Mouse (Mus musculus) cerebellum, postnatal 10 days (tissue): ENCODE measurements around the gene Tnni3k.

Experiments used
- DNase-seq, 2 experiments: peaks; one replicate each; pipeline ENCODE4 v3.0.0; 2021; ENCODE audit warnings: mixed read lengths in 2 of 2

Tnni3k gene

DNA sequence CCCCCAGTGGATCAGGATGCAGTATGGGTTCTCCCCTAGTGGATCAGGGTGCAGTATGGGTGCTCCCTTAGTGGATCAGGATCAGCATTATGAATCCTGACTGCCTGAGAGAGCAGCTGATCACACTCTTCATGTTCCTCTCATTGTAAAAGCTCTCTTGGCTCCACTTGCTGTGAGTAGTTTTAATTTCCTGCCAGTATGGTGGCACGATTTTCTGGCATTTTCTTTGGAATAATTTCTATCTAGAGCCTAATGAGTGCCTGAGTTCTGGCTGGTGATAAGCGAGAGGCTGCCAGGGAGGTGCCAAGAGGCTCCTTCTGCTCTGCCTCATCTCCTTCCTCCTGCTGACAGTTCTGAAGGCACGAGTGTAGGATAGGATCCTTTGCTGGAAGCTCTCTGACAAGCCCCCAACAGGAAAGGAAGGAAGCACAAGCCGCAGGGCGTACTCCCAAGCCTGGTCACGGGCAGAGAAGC, 109.5 kb downstream of the Tnni3k start:
- peak; percentile 64 to 69 for DNase-seq

DNA sequence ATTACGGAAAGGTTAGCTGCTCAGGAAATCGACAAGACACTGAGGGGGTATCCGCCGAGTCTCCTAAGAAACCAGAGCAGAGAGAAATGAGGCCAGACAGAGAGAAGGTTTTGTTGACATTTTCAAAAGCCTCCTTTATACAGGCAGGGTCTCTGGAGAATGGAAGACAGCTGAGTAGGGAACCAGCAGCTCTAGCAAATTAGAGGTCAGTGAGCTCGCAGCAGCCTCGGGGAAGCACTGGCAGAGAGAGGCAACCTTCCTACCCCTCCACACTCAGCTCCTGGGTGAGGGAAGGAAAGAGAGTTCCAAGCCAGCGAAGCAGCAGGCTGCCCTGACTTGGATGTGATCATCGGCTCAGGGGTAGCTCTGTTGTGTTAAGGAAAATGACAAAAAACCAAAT, 127.5 kb downstream of the Tnni3k start:
- peak in 1 of 2 experiments; percentile 13 for DNase-seq

DNA sequence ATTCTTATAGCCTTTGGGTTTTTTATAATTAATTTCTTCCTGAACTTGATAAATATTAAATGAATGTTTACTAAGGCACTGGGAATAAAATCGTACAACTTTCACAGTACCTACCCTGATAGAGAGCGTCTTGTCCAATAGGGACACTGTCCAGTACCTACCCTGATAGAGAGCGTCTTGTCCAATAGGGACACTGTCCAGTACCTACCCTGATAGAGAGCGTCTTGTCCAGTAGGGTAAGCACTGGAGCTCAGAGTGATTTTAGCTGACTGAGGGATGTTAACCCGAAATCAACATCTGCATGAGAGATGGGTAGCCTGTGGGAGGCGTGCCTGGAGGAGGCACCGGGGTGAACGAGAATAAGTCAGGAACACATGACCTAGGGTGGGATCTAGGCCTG, 130.3 kb downstream of the Tnni3k start:
- no peak for DNase-seq

DNA sequence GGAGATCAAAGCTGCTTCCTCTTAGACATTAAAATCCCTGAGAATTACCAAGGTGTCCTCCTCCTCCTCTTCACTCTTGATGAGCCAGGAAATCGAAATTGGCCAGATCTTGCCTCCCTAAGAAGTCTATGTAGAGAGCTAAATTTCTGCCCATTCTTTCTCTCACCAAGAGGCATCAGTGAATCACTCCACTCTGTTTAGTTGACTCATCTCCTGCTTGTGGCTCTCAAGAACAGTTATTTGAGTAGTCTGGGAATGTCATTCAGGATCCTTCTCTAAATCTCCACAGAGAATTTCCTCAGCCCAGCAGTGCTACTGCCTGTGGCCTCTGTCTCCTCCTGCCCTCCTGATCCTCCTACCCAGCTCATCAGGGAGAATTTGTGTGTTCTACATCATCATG, 139.6 kb downstream of the Tnni3k start:
- DNase-seq, result no peak

DNA sequence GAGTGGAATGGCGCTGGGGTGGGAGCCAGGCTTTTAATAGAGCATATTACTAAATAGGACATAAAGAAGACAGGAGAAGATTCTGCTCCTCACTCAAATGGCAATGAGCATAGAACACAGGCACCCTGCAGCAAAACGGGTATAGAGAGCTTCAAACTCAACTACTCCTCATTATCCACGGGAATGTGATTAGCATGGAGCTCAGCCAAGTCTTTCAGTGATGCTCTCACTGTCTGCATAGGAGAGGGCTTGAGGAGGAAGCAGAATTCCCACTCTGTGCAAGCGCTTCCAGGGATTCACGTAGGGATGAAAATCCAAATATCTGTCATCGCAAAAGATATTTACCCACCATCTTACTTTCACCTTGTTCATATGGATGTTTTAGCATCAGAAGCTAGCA, 141.6 kb downstream of the Tnni3k start:
- peak; percentile 44 to 48 for DNase-seq

DNA sequence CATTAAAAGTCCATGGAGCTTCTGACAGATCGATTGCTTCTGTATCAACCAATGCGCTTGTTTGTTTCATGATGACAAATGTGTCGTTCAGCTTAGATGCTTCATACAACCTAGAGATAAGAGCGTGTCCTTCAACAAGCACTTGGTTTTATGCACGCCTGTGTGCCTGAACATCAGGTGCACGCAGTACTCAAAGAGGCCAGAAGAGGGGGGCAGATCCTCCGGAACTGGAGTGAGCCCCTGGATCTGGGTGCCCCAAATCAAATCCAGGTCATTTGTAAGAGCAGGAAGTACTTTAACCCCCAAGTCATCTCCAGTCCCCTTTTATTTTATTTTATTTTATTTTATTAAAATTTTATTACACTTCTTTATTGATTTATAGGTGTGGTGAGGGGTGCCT, 158.5 kb downstream of the Tnni3k start:
- peak; percentile 60 to 70 for DNase-seq

DNA sequence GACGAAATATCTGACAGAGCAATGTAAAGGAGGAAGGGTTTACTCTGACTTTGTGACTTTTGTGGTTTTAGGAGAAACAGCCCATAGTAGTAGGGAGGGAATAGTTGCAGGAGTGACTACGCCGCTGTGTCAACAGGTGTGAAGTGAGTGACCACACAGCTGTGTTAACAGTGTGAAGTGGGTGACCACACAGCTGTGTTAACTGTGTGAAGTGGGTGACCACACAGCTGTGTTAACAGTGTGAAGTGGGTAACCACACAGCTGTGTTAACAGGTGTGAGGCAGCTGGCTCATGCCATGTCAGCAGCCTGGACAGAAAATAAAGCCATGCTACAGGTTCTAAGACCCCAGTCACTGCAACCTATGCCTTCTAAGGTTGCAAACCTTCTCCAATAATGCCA, 162.0 kb downstream of the Tnni3k start:
- no peak for DNase-seq

DNA sequence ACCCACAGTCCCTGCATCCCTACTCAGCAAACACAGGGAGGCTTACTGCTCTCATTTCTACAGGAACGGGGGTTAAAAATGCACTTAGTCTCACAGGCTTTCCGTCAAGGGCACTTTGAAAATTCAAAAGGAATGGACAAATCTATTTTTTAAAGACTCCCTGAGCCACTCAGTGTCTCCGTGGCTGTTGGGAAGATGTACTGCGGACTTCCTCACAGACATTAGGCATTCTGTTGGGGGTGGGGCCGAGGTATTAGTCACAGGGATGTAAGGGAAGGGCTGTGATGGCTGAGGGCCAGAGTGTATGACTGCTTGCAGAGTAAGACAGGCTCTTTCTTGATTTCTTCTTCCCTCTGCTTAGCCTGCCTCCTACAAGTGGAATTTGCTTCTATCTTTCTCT, 169.8 kb downstream of the Tnni3k start:
- peak; percentile 19 to 40 for DNase-seq

DNA sequence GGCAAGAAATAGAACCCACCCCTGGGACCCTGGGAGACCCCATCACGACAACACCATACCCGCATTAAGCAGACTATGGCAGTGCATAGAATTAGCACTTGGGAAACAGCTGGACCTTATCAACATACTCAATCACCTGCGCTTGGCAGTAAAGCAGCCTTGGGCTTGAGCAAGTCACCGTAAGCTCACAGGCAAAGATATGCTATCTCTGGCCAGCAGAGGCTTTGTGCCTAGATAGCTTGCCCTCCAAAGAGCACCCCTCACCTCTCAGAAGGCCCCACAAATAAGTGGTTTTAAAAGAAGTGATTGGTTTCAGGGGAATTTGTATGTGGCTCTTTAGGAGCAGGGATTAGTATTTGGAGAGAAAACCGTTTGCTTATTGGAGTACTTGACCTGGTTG, 170.2 kb downstream of the Tnni3k start:
- no peak for DNase-seq

DNA sequence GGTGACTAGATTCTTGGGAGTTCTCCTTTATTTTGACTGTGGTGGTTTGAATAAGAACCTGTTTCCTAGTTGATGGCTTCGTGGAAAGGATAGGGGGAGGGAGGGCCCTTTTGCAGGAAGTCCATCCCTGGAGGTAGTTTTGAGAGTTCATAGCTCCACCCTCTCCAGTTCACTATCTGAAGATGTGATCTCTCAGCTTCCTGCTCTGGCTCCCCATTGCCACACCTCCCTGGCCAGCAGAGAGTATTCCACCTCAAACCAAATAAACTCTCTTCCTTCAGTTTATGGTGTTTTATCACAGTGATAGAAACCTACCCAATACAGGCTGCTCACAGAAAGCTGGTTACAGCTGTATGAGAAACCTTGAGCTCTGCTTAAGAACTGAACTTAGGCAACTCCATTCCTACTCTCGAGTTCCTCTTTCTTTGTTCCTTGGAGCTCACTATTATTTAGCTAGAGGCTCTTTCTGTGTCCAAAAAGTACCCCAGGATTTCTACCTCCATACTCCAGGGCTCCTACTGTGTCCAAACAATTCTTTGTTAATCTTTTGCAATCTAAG, 173.7 kb downstream of the Tnni3k start:
- DNase-seq, result no peak

DNA sequence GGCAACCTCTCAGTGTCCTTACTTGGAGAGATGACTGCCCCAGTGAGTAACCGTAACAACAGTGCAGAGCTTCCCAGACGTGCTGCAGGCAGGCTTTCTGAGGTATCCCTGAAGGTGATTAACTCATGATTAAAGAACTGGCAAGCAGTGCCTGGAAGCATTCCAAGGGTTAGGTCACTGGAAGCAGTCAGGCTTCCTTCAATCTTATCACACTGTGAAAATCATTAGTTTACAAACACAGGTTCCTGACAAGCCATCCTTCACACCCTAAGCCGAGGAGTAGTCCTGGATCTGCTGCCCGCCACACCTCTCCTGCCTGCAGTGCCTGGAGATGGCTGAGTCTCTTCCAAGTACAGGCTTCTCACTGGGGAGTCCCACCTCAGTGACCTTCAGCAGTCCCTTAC, 174.7 kb downstream of the Tnni3k start:
- DNase-seq, result peak; percentile 48 to 58

DNA sequence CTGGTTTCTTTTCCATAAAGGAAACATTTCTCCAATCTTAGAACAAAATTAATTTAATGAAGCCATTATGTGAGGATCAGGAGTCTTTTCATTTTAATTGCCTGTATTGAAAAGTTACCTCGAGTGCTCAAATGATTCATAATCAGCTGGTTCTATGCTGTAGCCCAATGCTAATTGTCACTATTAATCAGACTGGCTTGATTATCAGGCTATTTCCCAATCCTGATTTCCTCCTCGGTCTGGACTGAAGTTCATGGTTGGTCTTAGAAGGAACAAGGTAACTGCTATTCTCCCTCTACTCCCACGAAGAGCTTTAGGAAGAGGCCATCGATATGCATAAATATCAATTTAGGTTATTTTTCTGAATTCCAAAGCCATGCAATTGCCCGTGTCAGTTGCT, 175.1 kb downstream of the Tnni3k start:
- DNase-seq, result no peak

DNA sequence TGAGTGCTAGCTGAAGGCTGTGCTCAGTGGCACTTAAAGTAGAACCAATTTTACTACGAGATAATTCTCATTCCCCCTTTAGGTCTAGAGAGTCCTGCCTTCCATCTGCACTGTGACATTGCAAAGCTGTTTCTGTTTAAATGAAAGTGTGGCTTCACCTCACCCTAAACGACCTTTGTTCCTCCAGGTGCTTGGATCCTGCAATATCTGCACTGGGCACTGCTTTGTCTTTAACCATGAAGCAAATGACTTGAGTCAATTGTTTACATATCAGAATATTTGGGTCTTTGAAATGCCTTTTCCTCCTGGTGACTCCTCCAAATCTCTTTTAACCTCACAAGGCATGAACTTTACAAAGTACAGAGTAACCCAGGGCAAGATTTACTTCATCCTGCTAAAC, 175.7 kb downstream of the Tnni3k start:
- no peak for DNase-seq

DNA sequence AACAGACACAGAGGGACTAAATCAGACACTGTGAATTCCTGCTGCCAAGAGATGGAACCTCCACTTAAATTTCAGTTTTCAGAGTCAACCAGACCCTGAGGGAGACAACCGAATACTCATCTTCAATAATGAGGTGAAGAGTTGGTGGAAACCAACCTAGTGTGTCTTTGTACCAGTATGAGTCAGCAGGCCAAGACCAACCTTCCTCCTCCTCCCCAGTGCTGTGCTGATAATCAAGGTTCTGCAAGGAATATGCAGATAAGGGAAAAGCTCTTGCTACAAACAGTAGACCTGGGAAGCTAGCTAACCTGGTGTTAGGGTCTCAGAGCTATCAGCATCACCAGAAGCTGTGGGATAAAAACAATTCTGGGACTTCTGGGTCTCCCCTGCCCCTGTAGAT, 176.1 kb downstream of the Tnni3k start:
- DNase-seq, result no peak

DNA sequence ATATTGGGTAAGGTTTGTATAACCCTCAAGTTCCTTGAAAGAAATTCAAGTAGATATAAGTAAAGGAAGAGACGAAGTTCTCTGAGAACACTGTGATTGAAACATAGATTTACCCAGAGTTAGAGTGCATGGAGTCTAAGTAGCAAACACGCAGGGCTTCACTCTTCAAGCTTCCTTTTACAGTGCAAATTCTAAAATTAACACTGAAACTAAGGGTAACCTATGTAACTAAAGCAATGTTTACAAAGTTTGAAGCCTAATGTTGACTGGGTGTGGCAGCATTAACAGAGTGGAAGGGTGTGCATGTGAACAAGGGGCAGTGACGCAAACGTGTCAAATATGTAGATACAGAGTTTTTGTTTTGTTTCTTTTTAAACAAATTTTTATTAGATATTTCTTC, 186.4 kb downstream of the Tnni3k start:
- DNase-seq, result no peak

DNA sequence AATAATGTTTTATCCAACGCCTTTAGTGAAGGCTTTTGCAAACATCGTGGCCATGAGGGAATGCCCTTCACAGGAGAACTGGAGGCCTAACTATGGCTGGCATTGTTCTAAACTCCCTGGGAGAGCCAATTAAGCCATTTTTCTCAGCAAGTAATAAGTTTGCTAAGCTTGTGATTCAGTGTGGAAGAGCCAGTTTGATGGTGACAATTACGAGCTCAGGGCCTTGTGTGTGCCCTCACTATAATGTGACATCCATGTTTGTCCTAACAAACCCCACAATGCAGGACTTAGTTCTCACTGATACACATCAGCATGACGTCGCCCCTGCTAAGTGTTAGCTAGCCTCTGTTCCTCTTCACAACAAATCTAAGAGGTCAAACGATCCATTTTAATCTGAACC, 193.3 kb downstream of the Tnni3k start:
- no peak for DNase-seq

DNA sequence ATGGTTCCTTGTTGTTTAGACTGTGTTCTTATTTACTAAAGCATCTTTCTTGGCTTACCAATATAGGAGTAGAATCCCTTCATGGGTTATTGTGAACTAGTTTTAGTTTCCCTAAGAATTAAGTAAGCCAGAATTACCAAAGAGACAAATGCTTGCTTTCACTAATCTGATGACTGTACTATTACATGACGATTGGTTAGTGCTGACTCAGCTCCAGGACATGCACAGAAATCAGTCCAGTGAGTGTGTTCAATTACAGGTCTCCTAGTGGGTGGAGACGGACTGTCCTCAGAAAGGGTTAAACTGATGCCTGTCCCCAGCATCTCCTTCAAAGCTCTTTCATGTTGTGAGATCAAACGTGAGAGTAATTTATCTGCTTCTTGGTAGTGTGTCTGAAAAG, 195.5 kb downstream of the Tnni3k start:
- DNase-seq, result no peak

DNA sequence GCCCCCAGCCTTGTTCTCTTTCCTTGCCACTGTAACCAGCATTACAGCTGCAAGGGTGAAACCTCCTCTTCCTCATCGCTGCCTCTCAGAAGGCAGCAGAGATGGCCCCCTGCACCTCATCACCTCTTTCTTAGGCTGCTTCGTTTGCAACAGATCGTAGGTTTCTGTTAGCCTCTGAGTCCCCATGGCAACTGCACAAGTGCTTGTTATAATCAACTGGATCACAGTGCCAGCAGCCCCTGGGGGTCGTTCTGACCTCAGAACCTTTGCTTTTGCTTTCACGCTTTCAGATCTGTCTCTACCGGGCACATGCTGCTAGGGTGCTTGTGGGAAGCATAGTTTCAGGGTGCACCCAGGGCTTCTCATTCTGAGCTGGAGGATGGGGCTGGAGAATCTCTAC, 201.9 kb downstream of the Tnni3k start:
- peak in 1 of 2 experiments; percentile 15 for DNase-seq

DNA sequence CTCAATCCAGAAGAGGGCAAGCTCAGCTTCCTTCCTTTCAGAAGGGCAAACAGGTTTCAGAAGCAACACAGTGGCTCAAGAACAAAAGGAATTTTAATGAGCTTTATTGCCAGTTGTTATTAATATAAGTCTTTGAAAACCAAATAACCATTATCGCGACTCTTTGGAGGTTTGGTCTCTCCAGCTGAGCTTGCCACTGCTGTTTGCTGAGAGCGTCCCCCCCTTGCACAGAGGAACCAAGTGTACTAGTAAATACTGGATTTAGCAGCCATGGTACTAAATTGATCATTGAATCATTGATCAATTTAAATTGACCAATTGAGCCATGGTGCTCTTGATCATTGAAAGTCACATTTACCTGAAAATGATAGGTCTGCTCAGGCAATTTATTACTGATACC, 202.9 kb downstream of the Tnni3k start:
- no peak for DNase-seq

DNA sequence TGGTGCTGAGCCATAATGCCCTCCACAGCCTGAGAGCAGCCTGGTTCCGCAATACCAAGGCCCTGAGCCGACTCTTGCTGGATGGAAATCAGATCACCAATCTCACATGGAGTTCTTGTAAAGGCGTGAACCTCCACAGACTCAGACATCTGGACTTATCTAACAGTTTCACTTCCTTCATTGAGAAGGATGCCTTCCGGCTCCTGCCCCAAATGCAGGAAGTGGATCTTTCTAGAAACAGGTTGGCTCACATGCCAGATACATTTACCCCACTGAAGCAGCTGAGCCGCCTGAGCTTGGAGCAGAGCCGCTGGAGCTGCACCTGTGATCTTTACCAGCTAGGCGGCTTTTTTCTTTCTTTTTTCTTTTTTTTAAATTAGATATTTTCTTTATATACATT, 213.0 kb downstream of the Tnni3k start:
- DNase-seq, result no peak

DNA sequence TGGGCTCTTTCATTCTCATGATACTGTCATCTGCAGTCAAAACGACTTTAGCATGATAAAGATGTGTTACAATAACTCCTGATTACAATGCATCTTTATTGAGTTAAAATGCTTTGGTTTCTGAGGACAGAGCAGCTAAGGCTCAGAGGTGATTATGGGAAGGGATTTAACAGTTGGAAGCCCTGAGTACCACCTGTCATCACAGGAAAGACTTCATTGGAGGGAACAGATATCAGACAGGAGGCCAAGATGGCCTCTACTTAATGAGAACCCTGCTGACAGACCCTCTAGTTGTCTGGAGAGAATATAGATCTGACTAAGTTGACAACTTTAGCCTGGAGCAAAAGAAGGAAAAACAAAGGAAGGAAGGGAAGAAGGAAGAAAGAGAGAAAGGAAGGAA, 214.1 kb downstream of the Tnni3k start:
- DNase-seq, result no peak

DNA sequence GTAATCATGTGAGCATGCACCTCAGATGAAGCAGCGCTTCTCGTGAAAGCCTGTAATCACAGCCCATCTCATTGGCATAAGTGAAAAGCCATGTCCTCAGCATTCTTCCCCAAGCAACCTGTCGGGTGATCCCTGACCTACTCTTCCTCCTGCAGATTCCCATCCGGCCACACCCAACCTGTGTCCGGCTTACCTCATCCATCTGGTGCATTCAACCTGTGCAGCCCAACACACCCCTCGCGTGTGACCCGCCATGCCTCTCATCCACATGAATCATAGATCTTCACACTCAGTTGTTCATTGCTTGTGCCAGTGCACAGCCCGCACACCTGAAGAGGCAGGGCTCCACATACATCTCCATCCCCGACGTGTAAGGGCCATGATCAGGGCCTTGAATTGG, 217.3 kb downstream of the Tnni3k start:
- DNase-seq, result no peak

DNA sequence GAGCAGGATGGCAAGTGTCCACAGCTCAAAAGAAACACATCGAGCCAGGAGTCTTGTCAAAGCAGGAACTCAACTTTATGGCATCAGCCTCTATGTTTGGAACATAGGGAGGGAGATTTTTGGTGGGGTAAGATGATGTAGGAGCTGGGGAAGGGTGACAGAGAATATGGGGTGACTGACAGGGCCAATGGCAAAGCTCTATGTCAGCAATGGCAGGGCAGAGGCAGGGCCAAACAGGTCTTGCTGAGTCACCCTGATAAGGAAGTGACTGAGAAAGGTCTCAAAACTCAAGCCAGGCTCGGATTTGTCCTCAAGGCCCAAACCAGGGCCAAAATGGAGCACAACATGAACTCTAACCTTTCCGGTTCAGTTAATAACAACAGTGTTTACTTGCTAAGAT, 219.1 kb downstream of the Tnni3k start:
- DNase-seq, result no peak

DNA sequence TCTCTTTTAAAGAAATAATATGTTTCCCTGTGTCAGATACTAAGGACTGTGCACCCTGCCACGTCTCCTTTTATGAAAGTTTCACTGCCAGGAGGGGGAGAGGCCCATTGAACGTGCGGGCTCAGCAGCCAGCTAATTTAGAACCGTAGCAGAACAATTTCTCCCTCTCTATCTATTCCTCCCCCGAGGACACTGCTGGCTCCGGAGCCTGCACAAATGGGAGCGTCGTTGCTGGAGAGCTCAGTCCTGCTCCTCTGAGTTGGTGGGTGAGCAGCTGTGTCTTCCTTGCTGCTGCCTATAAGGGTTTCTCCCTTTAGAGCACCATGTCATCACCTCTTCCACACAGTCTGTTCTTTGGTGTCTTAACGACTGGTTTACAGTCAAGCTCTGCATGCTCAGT, 220.8 kb downstream of the Tnni3k start:
- no peak for DNase-seq

DNA sequence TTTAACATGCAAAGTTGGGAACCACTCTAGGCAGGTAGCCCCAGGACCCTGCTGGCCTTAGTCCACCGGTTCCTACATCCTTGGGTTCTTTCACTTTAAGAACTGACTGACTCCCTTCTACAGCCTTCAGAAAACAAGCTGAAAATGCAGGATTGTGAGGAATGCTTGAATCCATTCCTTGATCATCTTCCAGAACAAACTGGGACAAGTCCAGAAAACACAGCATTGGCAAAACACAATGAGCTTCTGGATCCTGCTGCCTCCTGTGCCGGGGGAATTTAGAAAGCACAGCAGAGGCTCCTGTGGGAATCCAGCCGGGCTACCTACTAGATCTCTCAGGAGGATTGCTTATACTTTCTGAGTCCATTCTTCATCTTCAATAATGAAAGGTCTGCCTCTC, 229.5 kb downstream of the Tnni3k start:
- peak in 1 of 2 experiments; percentile 24 for DNase-seq

DNA sequence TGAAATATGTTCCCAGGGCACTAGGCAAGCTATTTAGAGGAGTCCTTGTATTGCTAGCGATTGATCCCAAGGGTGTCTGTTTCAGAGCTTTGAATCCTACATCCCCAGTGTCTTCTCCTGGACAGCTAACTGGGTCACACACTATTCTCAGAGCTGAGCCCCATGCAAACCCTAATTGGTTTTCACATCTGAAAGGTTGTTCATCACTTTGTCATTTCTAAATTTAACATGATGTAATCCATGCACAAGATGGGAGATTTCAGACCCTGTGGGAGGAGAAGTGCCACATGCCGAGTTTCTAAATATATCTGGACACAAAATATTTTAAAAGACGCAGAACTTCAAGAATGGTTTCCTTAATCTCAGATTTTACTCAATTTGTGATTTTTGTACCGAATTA, 230.5 kb downstream of the Tnni3k start:
- no peak for DNase-seq
